Comparison of ENCODE assay signal across 15 mouse cellular contexts in the genomic region with DNA sequence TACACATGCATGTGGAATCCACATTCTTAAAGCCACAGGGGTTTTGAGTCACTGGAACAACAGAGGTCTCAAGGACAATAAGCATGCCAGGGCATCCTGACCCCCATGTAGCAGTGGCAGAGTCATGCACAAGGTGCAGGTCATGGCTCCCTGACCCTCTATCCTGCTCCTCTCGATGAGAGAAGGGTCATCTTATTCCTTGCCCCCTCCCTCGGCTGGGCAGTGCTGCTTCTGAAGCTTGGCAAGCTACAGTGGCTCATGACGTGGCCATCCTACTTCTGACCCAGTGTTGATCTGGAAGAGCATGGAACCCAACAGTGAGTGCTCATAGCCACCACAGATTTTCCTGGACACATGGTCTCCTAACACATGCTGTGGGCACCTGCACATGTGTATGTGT.
"Had no signal": no experiment of that assay in that cellular context is flagged by ENCODE, and none has a peak within 500 bp of the region (broad histone marks: within the 10 kb centered on the region; RNA-seq: fewer than 3 reads in every experiment).

No protein-coding gene starts in this region.

- H3K27ac ChIP-seq: midbrain, embryonic 10.5 days; midbrain, embryonic 12.5 days; neural tube, embryonic 12.5 days; stomach, embryonic 15.5 days; stomach, postnatal 0 days had no signal

- H3K4me3 ChIP-seq: midbrain, embryonic 10.5 days; midbrain, embryonic 12.5 days; neural tube, embryonic 12.5 days; stomach, embryonic 15.5 days had no signal

- ATAC-seq: midbrain, embryonic 16.5 days had no signal

- H3K4me2 ChIP-seq: lung, embryonic 14.5 days; midbrain, embryonic 12.5 days; neural tube, embryonic 12.5 days; stomach, embryonic 15.5 days had no signal

- H3K36me3 ChIP-seq: midbrain, embryonic 10.5 days; midbrain, embryonic 12.5 days; neural tube, embryonic 12.5 days; stomach, embryonic 15.5 days had no signal

- H3K9me3 ChIP-seq: midbrain, embryonic 10.5 days; midbrain, embryonic 12.5 days; neural tube, embryonic 12.5 days; stomach, embryonic 15.5 days had no signal

- H3K27me3 ChIP-seq: midbrain, embryonic 12.5 days; neural tube, embryonic 12.5 days; stomach, embryonic 15.5 days had no signal

- DNase-seq: lung, adult 18-20 months; lung, embryonic 14.5 days; lung, postnatal 10 days; lung, postnatal 4 days; midbrain, embryonic 14.5 days; right cerebral cortex, postnatal 14 days; thymus, adult 2 months; thymus, postnatal 25 days; thymus, postnatal 4 days had no signal

- H3K4me1 ChIP-seq: midbrain, embryonic 10.5 days; midbrain, embryonic 12.5 days; neural tube, embryonic 12.5 days; stomach, embryonic 15.5 days had no signal

- H3K9ac ChIP-seq: lung, embryonic 14.5 days; midbrain, embryonic 12.5 days; neural tube, embryonic 12.5 days; stomach, embryonic 15.5 days had no signal
